ENCODE assay signal across 8 mouse cellular contexts in the genomic region with DNA sequence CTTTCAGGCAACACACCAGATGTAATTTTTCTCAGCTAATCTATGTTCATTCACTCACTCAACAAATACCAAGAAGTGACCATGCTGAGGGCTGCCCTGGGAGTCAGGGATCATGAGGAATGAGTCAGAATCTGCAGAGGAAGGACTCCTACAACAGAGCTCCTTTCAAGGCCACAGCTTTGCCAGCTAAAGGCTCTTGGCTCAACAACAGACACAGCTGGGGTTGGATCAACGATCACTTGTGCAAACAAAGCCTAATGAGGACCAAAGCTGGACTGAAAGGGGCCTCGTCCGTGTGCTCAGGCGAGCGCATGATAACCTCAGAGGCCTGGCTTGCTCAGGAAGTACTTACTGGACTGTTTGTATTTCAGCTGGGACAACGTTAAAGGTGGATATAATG. TPM values are rescaled to one million over a fixed set of nuclear protein-coding genes. Genes with fewer than 3 reads are reported as not detected.
DNase-seq lines count a peak whose midpoint lies in the region; ATAC-seq lines count a peak whose summit lies in the region.

No protein-coding gene starts in this region.

- no peak overlapping the region for H3K4me3 ChIP-seq in neural tube, embryonic 11.5 days (ENCODE audit: low read depth, low read length)
- no peak overlapping the region for H3K4me3 ChIP-seq in neural tube, embryonic 15.5 days (replicated peaks)
- H3K4me3 ChIP-seq in heart, embryonic 14.5 days (ENCODE audit: control insufficient read depth in 1 of 2, insufficient read depth in 1 of 2, low read depth in 1 of 2, low read length in 2 of 2): no peak overlapping the region

- no peak for ATAC-seq in neural tube, embryonic 11.5 days (ENCODE audit: insufficient read depth, low FRiP score, low TSS enrichment)
- ATAC-seq in neural tube, embryonic 15.5 days (ENCODE audit: low FRiP score): no peak
- ATAC-seq in heart, embryonic 14.5 days (ENCODE audit: insufficient number of reproducible peaks, insufficient read depth, low FRiP score, low read depth): no peak

- no peak overlapping the region for H3K9ac ChIP-seq in neural tube, embryonic 11.5 days (ENCODE audit: low read length)
- H3K9ac ChIP-seq in neural tube, embryonic 15.5 days (replicated peaks): no peak overlapping the region
- H3K9ac ChIP-seq in heart, embryonic 14.5 days (ENCODE audit: low read length): no peak overlapping the region

- H3K4me2 ChIP-seq in neural tube, embryonic 11.5 days (ENCODE audit: low read depth): no peak overlapping the region
- no peak overlapping the region for H3K4me2 ChIP-seq in neural tube, embryonic 15.5 days
- no peak overlapping the region for H3K4me2 ChIP-seq in heart, embryonic 14.5 days (ENCODE audit: low read length)

- no peaks in the 10 kb centered on the region; the same call in 1 of the 2 replicates for H3K36me3 ChIP-seq in neural tube, embryonic 11.5 days (ENCODE audit: control insufficient read depth, insufficient read depth, low read length)
- peaks cover 57% of the 10 kb centered on the region for H3K36me3 ChIP-seq in neural tube, embryonic 15.5 days
- H3K36me3 ChIP-seq in heart, embryonic 14.5 days (ENCODE audit: control insufficient read depth, insufficient read depth, low read length): peaks cover 88% of the 10 kb centered on the region

- WGBS in neural tube, embryonic 11.5 days: 26% methylated on average over 6 of the region's 6 CpGs
- 28% methylated on average over 6 of the region's 6 CpGs for WGBS in neural tube, embryonic 15.5 days
- WGBS in heart, embryonic 14.5 days: 34% methylated on average over 6 of the region's 6 CpGs

- peak; percentile 12 for DNase-seq in cerebellum, adult 9-11 months
- no peak for DNase-seq in cerebellum, adult 9-10 months
- peak; percentile 22 for DNase-seq in neural tube, embryonic 11.5 days (ENCODE audit: low spot score)
- DNase-seq in mesoderm, embryonic 11.5 days (ENCODE audit: low read depth, low spot score): peak; percentile 49
- DNase-seq in frontal cortex, adult 2 months (ENCODE audit: extremely low spot score in 1 of 2, low spot score in 1 of 2): no peak
- no peak for DNase-seq in left cerebral cortex, adult 18-20 months (ENCODE audit: low spot score in 2 of 2)

- H3K4me1 ChIP-seq in neural tube, embryonic 11.5 days (ENCODE audit: control insufficient read depth, insufficient read depth, low read length): no peaks in the 10 kb centered on the region
- no peaks in the 10 kb centered on the region for H3K4me1 ChIP-seq in neural tube, embryonic 15.5 days
- H3K4me1 ChIP-seq in heart, embryonic 14.5 days (ENCODE audit: control insufficient read depth in 2 of 2, insufficient read depth in 2 of 2, low read length in 2 of 2): peaks cover 8 to 19% of the 10 kb centered on the region in 2 experiments

- H3K9me3 ChIP-seq in neural tube, embryonic 11.5 days (ENCODE audit: control insufficient read depth, low read length): no peaks in the 10 kb centered on the region
- H3K9me3 ChIP-seq in neural tube, embryonic 15.5 days (replicated peaks): no peaks in the 10 kb centered on the region
- no peaks in the 10 kb centered on the region for H3K9me3 ChIP-seq in heart, embryonic 14.5 days (ENCODE audit: control insufficient read depth, low read length)

- no peaks in the 10 kb centered on the region for H3K27me3 ChIP-seq in neural tube, embryonic 11.5 days (ENCODE audit: control insufficient read depth, insufficient read depth, low read length)
- no peaks in the 10 kb centered on the region for H3K27me3 ChIP-seq in neural tube, embryonic 15.5 days (replicated peaks)
- no peaks in the 10 kb centered on the region for H3K27me3 ChIP-seq in heart, embryonic 14.5 days (ENCODE audit: control insufficient read depth, insufficient read depth, low read length)

- no peak overlapping the region for H3K27ac ChIP-seq in neural tube, embryonic 11.5 days (ENCODE audit: low read depth, low read length)
- H3K27ac ChIP-seq in neural tube, embryonic 15.5 days (replicated peaks): no peak overlapping the region
- peak overlapping the region; percentile 20 to 48 for H3K27ac ChIP-seq in heart, embryonic 14.5 days (replicated peaks in 1 of 2; ENCODE audit: control insufficient read depth in 1 of 2, insufficient read depth in 1 of 2, low read depth in 2 of 2, low read length in 2 of 2)

RNA-seq across cellular contexts. Expression of a gene that starts 23.2 kb away (rescaled TPM):
- 0.52 and 0.53 TPM in 2 replicates for polyA plus RNA-seq in neural tube, embryonic 11.5 days (2014; fragmentation: Nextera tagmentation; extraction: Ambion mirVana)
- polyA plus RNA-seq in neural tube, embryonic 15.5 days (2015; fragmentation: Nextera tagmentation; extraction: Ambion mirVana): 9.3 and 11.9 TPM in 2 replicates
- polyA plus RNA-seq in heart, embryonic 14.5 days (2014; fragmentation: Nextera tagmentation; extraction: Ambion mirVana): 6.7 and 6.9 TPM in 2 replicates
- 9.6 and 11.4 TPM in 2 replicates for polyA plus RNA-seq in frontal cortex, adult 2 months (2012; rRNA removed)
- 10 to 100 TPM; 33.2 to 35.5 TPM for total RNA-seq in left cerebral cortex, adult 18-20 months (2021)

Comparison
In these comparisons a context has a peak if more than half of its experiments do, and no peak if none do; other contexts are left out.
1. DNase-seq: peak in cerebellum, adult 9-11 months (single experiment), neural tube, embryonic 11.5 days (single experiment) and mesoderm, embryonic 11.5 days (single experiment); none in cerebellum, adult 9-10 months (single experiment), frontal cortex, adult 2 months (0 of 2) and left cerebral cortex, adult 18-20 months (0 of 2).
2. H3K27ac ChIP-seq: peak in heart, embryonic 14.5 days (2 of 2); none in neural tube, embryonic 11.5 days (single experiment) and neural tube, embryonic 15.5 days (single experiment).